Mouse (Mus musculus) olfactory bulb, adult 2 months (tissue): ENCODE data around the gene Ncor1.

Source experiments
- CTCF ChIP-seq: fragments of 200-500 bp; IDR thresholded peaks from 2 replicates; pipeline ENCODE4 v1.5.1; 2012; ENCODE audit warnings: low read depth, mild to moderate bottlenecking, low read length, moderate library complexity; ENCODE audit not compliant: insufficient read depth
- POLR2A ChIP-seq: fragments of 200-500 bp; IDR thresholded peaks from 2 replicates; pipeline ENCODE4 v1.6.1; 2012; ENCODE audit warnings: mild to moderate bottlenecking, low read depth, low read length, moderate library complexity; ENCODE audit not compliant: insufficient read depth

- TF ChIP-seq CTCF (no peak), POLR2A (no peak)
Measured at GRCm38 (mm10) chr11:62445799-62446198, 12.5 kb downstream of the Ncor1 start.
